Mouse (Mus musculus) liver, adult (tissue): ENCODE results near the gene Nfs1.

Experiments used
- GATA4 ChIP-seq: IDR thresholded peaks from 2 replicates; pipeline ENCODE4 v1.6.1; 2014; ENCODE audit warnings: mild to moderate bottlenecking, low read length; ENCODE audit not compliant: insufficient replicate concordance

Gene Nfs1

DNA sequence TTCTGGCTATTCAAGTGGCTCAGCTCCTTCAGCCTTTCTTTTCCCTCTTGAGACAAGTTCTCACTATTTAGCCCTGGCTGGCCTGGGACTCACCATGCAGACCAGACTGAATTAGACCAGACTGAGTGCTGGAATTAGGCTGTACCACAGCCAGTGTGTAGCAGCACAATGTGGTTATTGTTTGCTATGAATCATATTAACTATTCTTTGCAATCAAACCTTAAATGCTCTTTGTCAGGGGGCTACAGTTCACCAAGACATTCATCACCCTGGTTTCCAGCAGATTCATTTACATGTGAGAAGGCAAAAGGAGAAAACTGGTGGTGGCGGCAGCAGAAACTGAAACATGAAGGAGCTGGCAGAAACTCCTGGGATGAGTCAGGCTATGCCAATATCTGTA, 54.2 kb downstream of the Nfs1 start:
- no peak for TF ChIP-seq GATA4

DNA sequence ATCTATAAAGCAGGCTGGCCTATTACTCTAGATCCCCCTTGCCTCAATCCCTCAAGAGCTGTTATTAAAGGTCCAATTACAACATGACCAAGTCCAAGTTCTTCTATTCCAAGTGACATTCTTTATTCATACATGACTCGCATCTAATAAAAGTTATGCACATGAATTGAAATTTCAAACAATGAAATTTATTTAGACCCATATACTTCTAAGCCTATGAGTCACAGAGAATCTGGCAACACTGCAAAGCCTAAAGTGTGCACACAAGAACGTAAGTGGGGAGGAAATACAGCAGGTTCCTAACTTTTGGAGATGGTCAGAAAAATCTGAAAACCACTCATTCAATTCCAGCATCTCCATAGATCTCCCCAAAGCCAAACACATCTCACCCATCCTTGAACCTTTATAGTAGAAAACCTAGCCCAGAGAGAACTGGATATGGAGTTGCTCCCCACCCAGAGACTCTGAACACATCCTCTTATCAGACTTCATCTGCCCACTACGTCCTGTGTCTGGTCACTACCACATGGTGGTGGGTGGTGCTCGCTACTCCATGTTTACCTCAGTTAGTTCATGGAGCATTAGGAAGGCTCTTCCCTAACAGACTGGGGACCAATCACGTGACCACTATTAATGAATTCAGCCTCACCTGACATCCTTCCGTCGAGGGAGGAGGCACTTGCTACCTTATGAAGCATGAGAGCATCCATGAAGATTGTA, 56.4 kb downstream of the Nfs1 start:
- TF ChIP-seq GATA4 = no peak

DNA sequence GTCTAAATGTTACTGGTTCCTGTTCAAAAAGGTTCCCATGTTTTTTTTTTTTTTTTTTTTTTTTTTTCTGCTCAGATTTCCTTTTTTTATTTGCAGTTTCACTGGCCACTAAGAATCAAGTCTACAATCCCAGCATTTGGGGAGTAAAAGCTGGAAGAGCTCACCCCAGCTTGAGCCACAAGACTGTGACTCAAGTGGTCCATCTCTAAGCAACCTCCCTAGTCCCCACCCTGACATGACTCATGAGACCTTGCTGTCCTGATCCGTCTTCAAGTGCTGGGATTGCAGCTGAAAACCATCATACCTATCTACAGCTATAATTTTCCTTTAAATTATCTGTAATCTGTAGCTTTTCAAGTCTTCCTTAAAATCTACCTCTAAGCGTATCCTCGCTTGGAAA, 59.4 kb downstream of the Nfs1 start:
- TF ChIP-seq GATA4 = no peak

DNA sequence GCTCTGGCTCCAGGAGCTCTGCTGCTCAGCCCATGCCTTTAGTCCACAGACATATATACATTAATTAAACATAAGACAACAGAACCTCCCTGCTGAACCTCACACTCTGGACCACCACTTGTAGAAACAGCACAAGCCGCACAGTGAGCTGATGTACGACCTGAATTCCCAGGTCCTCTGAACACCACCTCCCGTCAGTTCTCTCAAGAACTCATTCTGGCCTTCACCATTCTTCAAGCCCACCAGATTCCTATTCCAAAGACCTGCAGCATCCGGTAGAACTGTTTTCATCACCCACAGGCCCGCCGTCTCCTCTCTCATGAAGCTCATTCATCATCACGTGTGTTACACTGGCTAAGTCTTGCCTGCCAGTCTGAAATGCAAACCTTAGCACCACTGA, 63.6 kb downstream of the Nfs1 start:
- no peak for TF ChIP-seq GATA4

DNA sequence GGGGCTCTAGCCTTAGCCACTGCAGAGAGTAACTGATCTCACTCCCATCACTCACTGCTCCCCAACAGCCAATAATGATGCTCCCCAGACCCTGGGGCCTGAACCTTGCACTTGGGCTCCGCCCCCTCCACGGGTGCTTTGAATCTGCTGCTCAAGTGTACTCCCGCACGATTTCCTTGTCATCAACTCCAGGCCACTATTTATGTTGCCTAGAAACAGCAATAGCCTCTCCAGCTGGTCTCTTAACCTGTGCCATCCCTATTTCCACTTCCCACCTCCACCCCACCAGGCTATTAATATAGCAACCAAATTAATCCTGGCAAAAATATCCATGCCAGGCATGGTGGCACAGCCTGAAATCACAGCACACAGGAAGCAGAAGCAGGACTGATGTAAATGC, 64.3 kb downstream of the Nfs1 start:
- no peak for TF ChIP-seq GATA4

DNA sequence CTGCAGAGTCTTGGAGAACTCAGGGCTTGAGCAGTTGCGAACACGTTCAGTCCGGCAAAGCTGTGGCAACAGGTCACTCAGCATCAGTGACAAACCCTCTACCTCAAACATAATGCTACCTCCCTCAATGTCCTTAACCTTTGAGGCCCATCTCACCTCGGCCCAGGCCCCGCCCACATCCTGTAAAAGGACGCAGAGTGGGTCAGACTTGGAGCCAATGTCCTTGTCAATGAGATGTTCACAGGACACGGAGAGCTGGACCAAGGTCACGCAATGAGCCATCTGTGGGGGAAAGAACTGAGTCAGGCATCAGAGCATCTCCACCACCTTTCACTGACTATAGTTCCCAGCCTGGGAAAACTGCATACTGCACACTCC, 64.8 kb downstream of the Nfs1 start:
- TF ChIP-seq GATA4 = no peak

DNA sequence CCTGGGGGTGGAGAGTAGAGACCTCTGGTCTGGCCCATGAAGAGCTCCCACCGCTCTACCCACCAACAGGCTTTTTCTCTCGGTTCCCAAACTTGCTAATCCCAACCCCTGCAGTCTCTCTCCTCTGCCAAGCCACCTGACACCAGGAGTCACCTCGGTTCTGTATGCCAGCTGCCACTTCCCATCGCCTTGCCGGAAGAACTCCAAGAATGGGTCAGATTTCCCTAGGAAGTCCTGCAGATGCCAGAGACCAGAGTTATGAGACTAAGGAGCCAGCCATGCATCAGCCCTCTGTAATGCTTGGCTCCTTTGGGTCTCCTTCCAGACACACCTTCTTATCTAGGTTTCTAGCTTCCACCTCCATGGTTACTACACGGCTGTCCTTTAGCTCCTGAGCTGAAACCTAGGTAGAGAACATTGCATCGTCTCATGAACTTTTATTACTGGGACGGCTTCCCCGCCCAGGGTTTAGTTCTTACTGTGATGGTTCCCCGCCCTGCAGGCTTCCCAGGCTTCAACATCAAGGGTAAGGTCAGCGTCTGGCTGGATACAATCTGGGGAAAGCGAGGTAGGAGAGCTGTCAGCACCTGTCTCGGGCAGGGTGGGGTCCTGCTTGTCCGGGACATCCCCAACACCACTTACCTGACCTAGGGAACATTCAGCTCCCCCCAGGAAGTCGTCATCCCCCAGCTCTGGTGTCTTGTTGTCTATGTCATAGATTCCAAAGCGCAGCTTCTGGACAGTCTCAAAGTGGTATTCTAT, 65.4 kb downstream of the Nfs1 start:
- TF ChIP-seq GATA4 = no peak

DNA sequence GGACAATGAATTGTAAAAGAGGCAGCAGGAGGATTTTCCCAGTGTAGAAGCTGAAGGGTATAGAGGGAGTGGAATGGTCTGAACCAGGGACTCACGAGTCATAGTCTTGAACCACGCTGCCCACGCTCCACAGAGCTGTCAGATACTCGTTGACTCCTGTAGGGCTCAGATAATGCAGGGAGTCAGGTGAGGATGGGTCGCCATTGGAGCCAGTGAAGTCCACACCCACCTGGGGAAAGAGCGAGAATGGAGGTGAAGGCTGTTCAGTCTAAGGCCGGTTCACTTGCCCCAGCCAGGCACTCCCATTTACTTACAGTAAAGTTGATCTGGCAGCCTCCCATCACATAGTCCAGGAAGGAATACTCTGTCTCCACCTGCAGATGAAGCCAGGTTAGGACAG, 66.5 kb downstream of the Nfs1 start:
- no peak for TF ChIP-seq GATA4

DNA sequence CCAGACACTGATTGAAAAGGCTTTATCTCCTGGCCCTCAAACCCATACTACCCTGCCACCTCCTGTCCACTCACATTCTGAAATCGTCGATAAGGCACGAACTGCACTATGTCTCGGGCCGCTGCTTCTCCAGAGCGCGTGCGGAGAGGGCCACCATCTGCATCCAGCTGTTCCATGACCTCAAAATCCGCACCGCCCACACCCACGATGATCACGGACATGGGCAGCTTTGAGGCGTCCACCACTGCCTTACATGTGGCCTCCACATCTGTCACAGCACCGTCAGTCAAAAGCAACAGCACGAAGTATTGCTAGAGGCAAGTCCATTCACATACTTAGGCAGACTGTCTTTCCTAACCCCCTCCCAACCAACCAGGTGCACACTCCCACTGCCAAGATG, 70.3 kb downstream of the Nfs1 start:
- no peak for TF ChIP-seq GATA4
